Mouse (Mus musculus) kidney, adult 2 months (tissue): ENCODE data around the gene Zfp937.
"Not testable (repeated sequence)": the region's sequence is repeated elsewhere in the genome, so short reads cannot be mapped to it uniquely, and the experiment has no call there.

ENCODE experiments used
- CTCF ChIP-seq: fragments of 200-500 bp; conservative IDR thresholded peaks from 2 replicates; pipeline ENCODE4 v1.5.1; 2011; ENCODE audit warnings: low read depth, mild to moderate bottlenecking, control low read depth, low read length, moderate library complexity, mixed read lengths; ENCODE audit not compliant: insufficient read depth, insufficient read length
- POLR2A ChIP-seq: fragments of 200-500 bp; IDR thresholded peaks from one replicate; pipeline ENCODE4 v1.6.1; 2011; ENCODE audit warnings: low read depth, low read length, control low read depth

GRCm38 (mm10) chr2:150217600-150218362 lies at the start of gene Zfp937:
- TF ChIP-seq POLR2A, CTCF: not testable (repeated sequence)
